Mouse (Mus musculus) kidney, postnatal 14 days (tissue): ENCODE data around the gene Mrps15.

Experiments
- DNase-seq: peaks from one replicate; pipeline ENCODE4 v3.0.0; 2022; ENCODE audit warnings: mixed read lengths

The Mrps15 gene

GRCm38 (mm10) chr4:126046851-126047585, at the start of gene Mrps15:
Gene Mrps15 (plus strand): TSS chr4:126046925.
- peak; percentile 91 for DNase-seq

- no peak for DNase-seq
Observed at GRCm38 (mm10) chr4:125997826-125998225, 48.9 kb upstream of the Mrps15 start.

GRCm38 (mm10) chr4:126001311-126002199, 45.2 kb upstream of the Mrps15 start:
- no peak for DNase-seq

GRCm38 (mm10) chr4:126017676-126018332, 28.9 kb upstream of the Mrps15 start:
- no peak for DNase-seq

- DNase-seq = no peak
Observed at GRCm38 (mm10) chr4:126018966-126019538, 27.7 kb upstream of the Mrps15 start.

GRCm38 (mm10) chr4:126024303-126024900, 22.3 kb upstream of the Mrps15 start, which contains the start of gene Csf3r:
Gene Csf3r (plus strand): TSS chr4:126024550.
- DNase-seq = peak; percentile 3

- DNase-seq = no peak
Observed at GRCm38 (mm10) chr4:126025801-126026200, 20.9 kb upstream of the Mrps15 start.

- DNase-seq = no peak
Observed at GRCm38 (mm10) chr4:126027980-126028379, 18.7 kb upstream of the Mrps15 start.

GRCm38 (mm10) chr4:126029042-126029441, 17.7 kb upstream of the Mrps15 start:
- DNase-seq = no peak

GRCm38 (mm10) chr4:126030705-126031104, 16.0 kb upstream of the Mrps15 start:
- no peak for DNase-seq

GRCm38 (mm10) chr4:126035413-126035812, 11.3 kb upstream of the Mrps15 start:
- DNase-seq = no peak

GRCm38 (mm10) chr4:126051617-126052016, 4.9 kb downstream of the Mrps15 start:
- DNase-seq = no peak

- no peak for DNase-seq
Observed at GRCm38 (mm10) chr4:126057207-126058133, 10.7 kb downstream of the Mrps15 start.

GRCm38 (mm10) chr4:126058134-126058996, 11.6 kb downstream of the Mrps15 start, which contains the start of gene Oscp1:
Gene Oscp1 (plus strand): TSS chr4:126058565.
- peak; percentile 94 for DNase-seq

- DNase-seq = no peak
Observed at GRCm38 (mm10) chr4:126058997-126059362, 12.3 kb downstream of the Mrps15 start.

GRCm38 (mm10) chr4:126062856-126063255, 16.1 kb downstream of the Mrps15 start:
- peak; percentile 22 for DNase-seq

- DNase-seq = no peak
Observed at GRCm38 (mm10) chr4:126065241-126065640, 18.5 kb downstream of the Mrps15 start.

- DNase-seq = no peak
Observed at GRCm38 (mm10) chr4:126067401-126068077, 20.8 kb downstream of the Mrps15 start.

- DNase-seq = no peak
Observed at GRCm38 (mm10) chr4:126068842-126069241, 22.1 kb downstream of the Mrps15 start.

- DNase-seq = no peak
Observed at GRCm38 (mm10) chr4:126077833-126078232, 31.1 kb downstream of the Mrps15 start.
